Comparison of ENCODE assay signal across 17 mouse cellular contexts in the genomic region with DNA sequence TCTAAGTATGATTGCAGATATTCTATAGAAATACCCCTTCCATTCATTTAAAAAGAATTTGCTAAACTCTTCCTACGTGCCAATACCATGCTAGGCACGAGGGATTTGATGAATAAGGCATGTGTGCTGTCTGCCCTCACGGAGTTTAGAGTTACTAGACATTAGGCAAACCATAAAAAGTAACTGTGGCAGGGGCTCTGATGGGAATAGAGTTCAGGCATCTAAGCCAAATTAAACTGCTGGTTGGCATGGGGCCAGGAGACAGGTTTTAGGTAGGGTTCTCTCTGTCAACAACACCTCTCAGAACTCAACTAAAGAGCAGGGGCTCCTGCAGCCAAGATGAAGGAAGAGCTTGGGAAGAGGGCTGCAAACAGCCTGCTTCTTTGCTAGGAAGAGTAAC. TPM values are rescaled to one million over a fixed set of nuclear protein-coding genes. Genes with fewer than 3 reads are reported as not detected.
DNase-seq lines count a peak whose midpoint lies in the region; TF ChIP-seq lines count a peak whose summit lies in the region.
"Had no signal": no experiment of that assay in that cellular context is flagged by ENCODE, and none has a peak within 500 bp of the region (broad histone marks: within the 10 kb centered on the region; RNA-seq: fewer than 3 reads in every experiment).

No protein-coding gene starts in this region.

- no peak for TF ChIP-seq CTCF in left cerebral cortex, adult 2 months (IDR thresholded peaks at IDR 0.05)
- TF ChIP-seq CTCF in cortical plate, adult 2 months (IDR thresholded peaks at IDR 0.05; ENCODE audit: extremely low read depth, insufficient read depth, low read length): no peak

- TF ChIP-seq POLR2A in cortical plate, adult 2 months (IDR thresholded peaks at IDR 0.05; ENCODE audit: extremely low read depth, insufficient read depth, low read length): no peak

- intact Hi-C loops in left cerebral cortex, adult 2 months (cut with DNase I): no loop called here
- intact Hi-C loops in left cerebral cortex, postnatal 25 days (cut with DNase I): no loop called here

- H3K27ac ChIP-seq in left cerebral cortex, adult 2 months: peak overlapping the region; percentile 76; the same call in 1 of the 2 replicates
- peak overlapping the region; percentile 65 for H3K27ac ChIP-seq in cortical plate, adult 2 months (ENCODE audit: insufficient read depth, low read length)
- H3K27ac ChIP-seq: hindbrain, embryonic 12.5 days; liver, embryonic 14.5 days; midbrain, embryonic 10.5 days; neural tube, embryonic 12.5 days had no signal

- H3K4me1 ChIP-seq in cortical plate, adult 2 months (ENCODE audit: control insufficient read depth, insufficient read depth, low read length): peaks cover 3% of the 10 kb centered on the region; the same call in 1 of the 2 replicates
- H3K4me1 ChIP-seq: hindbrain, embryonic 12.5 days; midbrain, embryonic 10.5 days; neural tube, embryonic 12.5 days had no signal

- H3K4me3 ChIP-seq in left cerebral cortex, adult 2 months: no peak overlapping the region
- H3K4me3 ChIP-seq in cortical plate, adult 2 months (ENCODE audit: insufficient read depth, low read length): no peak overlapping the region
- H3K4me3 ChIP-seq: hindbrain, embryonic 12.5 days; midbrain, embryonic 10.5 days; neural tube, embryonic 12.5 days had no signal

- DNase-seq in gastrocnemius, postnatal 10 days: peak; percentile 15
- no peak for DNase-seq in gastrocnemius, adult 8-10 months (ENCODE audit: low spot score in 2 of 2)
- no peak for DNase-seq in left cerebral cortex, adult 2 months (ENCODE audit: extremely low spot score in 1 of 2, low spot score in 2 of 2)
- DNase-seq in left cerebral cortex, postnatal 25 days (ENCODE audit: low spot score in 2 of 2): no peak
- peak; percentile 51 for DNase-seq in heart, postnatal 4 days
- no peak for DNase-seq in natural killer cell, adult 2 months (ENCODE audit: low spot score in 2 of 2)
- DNase-seq: adrenal gland, postnatal 36 days; cerebellum, adult 9-10 months; gastrocnemius, postnatal 36 days; kidney, adult 9 months; kidney, postnatal 4 days; spleen, adult 18-20 months had no signal

RNA-seq across cellular contexts. Expression of a gene that starts 10.7 kb away (rescaled TPM):
- 10 to 100 TPM; 23.5 to 33.6 TPM for total RNA-seq in gastrocnemius, postnatal 10 days (2021)
- total RNA-seq in gastrocnemius, adult 8-10 months (2022): 10 to 100 TPM; 15.1 to 19.7 (median 17.5) TPM
- 10 to 100 TPM; 49.2 to 55.7 TPM for total RNA-seq in left cerebral cortex, adult 2 months (2021)
- total RNA-seq in left cerebral cortex, postnatal 25 days (2021): 10 to 100 TPM; 54.4 to 58.0 TPM
- polyA plus RNA-seq in cortical plate, adult 2 months (2012; rRNA removed): 14.8 and 15.2 TPM in 2 replicates
- 10 to 100 TPM; 33.6 to 37.5 TPM for total RNA-seq in heart, postnatal 4 days (2021)

Comparison
In these comparisons a context has a peak if more than half of its experiments do, and no peak if none do; other contexts are left out.
1. DNase-seq: peak in gastrocnemius, postnatal 10 days (single experiment) and heart, postnatal 4 days (single experiment); none in gastrocnemius, adult 8-10 months (0 of 2), left cerebral cortex, adult 2 months (0 of 2), left cerebral cortex, postnatal 25 days (0 of 2) and natural killer cell, adult 2 months (0 of 2).